Mouse (Mus musculus) liver, postnatal 0 days (tissue): ENCODE data around the gene Steap1. TPM values are rescaled to one million over a fixed set of nuclear protein-coding genes. Genes with fewer than 3 reads are reported as not detected.
A peak's percentile ranks its signal among the peaks of the same experiment; 100 is the strongest.

Source experiments
- ATAC-seq: fragments of 200-750 bp; cut with Nextera tagmentation; 2 replicates; pipeline ENCODE4 v1.8.0; 2017; ENCODE audit warnings: mild to moderate bottlenecking, moderate library complexity
- DNase-seq: peaks from one replicate; pipeline ENCODE4 v3.0.0-alpha.2; 2016
- H3K27ac ChIP-seq: fragments of 300-500 bp; sonication (generic); 2 replicates; pipeline ENCODE4 v1.5.1; 2014; ENCODE audit warnings: antibody characterized with exemption, moderate library complexity, mild to moderate bottlenecking, low read depth
- H3K27me3 ChIP-seq: fragments of 300-500 bp; sonication (generic); 2 replicates; pipeline ENCODE4 v1.6.1; 2014; ENCODE audit warnings: low read length, control low read depth, mixed read lengths; ENCODE audit not compliant: insufficient read depth
- H3K36me3 ChIP-seq: fragments of 300-500 bp; sonication (generic); replicated peaks from 2 replicates; pipeline ENCODE4 v1.6.1; 2014; ENCODE audit warnings: mild to moderate bottlenecking, control low read depth, low read length, moderate library complexity, mixed read lengths; ENCODE audit not compliant: insufficient read depth
- H3K4me1 ChIP-seq: fragments of 300-500 bp; sonication (generic); 2 replicates; pipeline ENCODE4 v1.6.1; 2014; ENCODE audit warnings: antibody characterized with exemption, mild to moderate bottlenecking, control low read depth; ENCODE audit not compliant: insufficient read depth
- H3K4me2 ChIP-seq: fragments of 300-500 bp; sonication (generic); 2 replicates; pipeline ENCODE4 v1.6.1; 2014; ENCODE audit warnings: low read depth, mild to moderate bottlenecking, low read length, moderate library complexity, mixed read lengths
- H3K4me3 ChIP-seq: fragments of 300-500 bp; sonication (generic); 2 replicates; pipeline ENCODE4 v1.5.1; 2014; ENCODE audit warnings: low read depth, low read length
- H3K9ac ChIP-seq: fragments of 300-500 bp; sonication (generic); replicated peaks from 2 replicates; pipeline ENCODE4 v1.6.1; 2014; ENCODE audit warnings: mild to moderate bottlenecking, moderate library complexity
- H3K9me3 ChIP-seq: fragments of 300-500 bp; sonication (generic); 2 replicates; pipeline ENCODE4 v1.6.1; 2016; ENCODE audit warnings: mild to moderate bottlenecking, control low read depth, low read length, mixed read lengths
- CTCF ChIP-seq: sonication (generic); IDR thresholded peaks from 2 replicates; pipeline ENCODE4 v1.5.1; 2016; ENCODE audit warnings: antibody characterized with exemption, low read depth
- EP300 ChIP-seq: IDR thresholded peaks from 2 replicates; pipeline ENCODE4 v1.6.1; 2016; ENCODE audit warnings: antibody characterized with exemption, low read depth, mild to moderate bottlenecking
- WGBS: fragments of 180-500 bp; shearing (Covaris S2); extraction: QIAGEN DNeasy Blood & Tissue Kit; methylation state at CpG from one replicate; pipeline ENCODE4 v1.1.7; 2014; ENCODE audit not compliant: insufficient replicate concordance; 5-methylcytosine and 5-hydroxymethylcytosine counted together
- polyA plus RNA-seq: library from polyadenylated mRNA; unstranded; fragments of >200 nt; fragmentation: Nextera tagmentation; extraction: Ambion mirVana; gene quantifications from 2 replicates; pipeline ENCODE4 v1.2.1, GENCODE M21; 2015

Steap1 gene
- polyA plus RNA-seq, result 1.1 and 1.9 TPM in 2 replicates

DNA sequence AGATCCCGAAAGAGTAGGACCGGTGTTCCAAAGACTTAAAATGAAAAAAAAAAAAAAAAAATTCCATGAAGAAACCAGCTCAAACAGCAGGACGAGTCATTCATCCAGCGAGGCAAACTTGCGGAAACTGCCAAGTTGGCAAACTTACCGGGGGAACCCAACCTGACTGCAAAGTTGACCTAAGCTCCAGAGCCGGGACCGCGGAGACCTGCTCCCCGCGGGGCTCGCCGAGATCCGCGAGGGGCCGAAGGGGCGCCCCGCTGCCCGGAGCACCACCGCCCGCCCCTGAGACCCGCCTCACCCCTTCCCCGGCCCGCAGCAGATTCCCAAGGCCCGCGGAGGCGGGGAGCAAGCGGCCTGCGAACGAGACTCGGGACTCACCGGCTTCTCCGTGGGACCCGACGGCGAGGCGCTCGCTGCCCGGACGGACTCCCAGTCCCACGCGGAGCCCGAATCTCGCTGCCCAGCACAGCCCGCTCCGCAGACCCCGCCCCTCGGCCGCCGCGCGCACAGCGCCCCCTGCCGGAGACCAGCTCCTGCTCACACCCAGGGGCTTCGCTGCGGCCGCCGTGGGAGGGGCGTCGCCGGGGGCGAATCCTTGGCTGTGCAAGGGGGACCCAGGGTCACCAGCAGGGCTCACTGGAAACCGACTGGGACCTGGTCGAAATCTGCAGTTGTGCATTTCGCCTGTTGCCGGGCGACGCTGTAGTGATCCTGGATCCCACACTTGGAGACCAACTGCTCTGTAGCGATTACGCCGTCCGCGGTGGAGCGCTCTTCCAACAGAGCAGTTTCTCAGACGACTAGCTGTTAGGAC, at the start of gene Steap1:
Steap1 (minus strand) TSS at position 461 of the 817 bp plus-strand sequence.
- TF ChIP-seq EP300, result no peak
- peak; percentile 80 for TF ChIP-seq CTCF
- WGBS, result 1% methylated on average over 68 of the region's 75 CpGs
- H3K4me1 ChIP-seq, result 0 out of 2 replicates have a peak, but pooled peaks cover 4% of the 10 kb centered on the region
- peak within 1 kb of the TSS; percentile 61 for H3K9ac ChIP-seq
- DNase-seq (peak; percentile 89), ATAC-seq (peak; percentile 93)
- H3K9me3 ChIP-seq, result no peaks in the 10 kb centered on the region
- 0 out of 2 replicates have a peak, but pooled peaks cover 8% of the 10 kb centered on the region for H3K27me3 ChIP-seq
- H3K27ac ChIP-seq, result no peak within 1 kb of the TSS
- peak within 1 kb of the TSS; percentile 60 for H3K4me3 ChIP-seq
- H3K36me3 ChIP-seq, result no peaks in the 10 kb centered on the region
- peak within 1 kb of the TSS; percentile 92 for H3K4me2 ChIP-seq

DNA sequence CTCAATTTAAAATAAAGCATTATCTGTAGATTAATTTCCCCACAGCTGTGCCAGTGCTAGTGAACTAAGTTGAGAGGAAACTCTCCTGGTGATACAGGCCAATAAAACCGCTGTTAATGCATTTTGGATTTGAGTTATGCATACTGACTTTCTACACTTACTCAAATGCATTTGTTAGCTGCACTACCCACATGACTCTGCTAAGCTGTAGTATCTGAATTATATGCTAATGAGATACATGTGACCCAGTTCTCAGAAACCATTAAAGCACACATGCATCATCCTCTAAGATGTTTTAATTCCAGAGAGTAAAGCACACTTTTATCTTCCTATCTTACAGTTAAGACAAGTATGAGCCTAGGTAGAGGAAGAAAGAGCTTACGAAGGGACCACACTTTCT, 38.0 kb upstream of the Steap1 start:
- TF ChIP-seq CTCF, result no peak

DNA sequence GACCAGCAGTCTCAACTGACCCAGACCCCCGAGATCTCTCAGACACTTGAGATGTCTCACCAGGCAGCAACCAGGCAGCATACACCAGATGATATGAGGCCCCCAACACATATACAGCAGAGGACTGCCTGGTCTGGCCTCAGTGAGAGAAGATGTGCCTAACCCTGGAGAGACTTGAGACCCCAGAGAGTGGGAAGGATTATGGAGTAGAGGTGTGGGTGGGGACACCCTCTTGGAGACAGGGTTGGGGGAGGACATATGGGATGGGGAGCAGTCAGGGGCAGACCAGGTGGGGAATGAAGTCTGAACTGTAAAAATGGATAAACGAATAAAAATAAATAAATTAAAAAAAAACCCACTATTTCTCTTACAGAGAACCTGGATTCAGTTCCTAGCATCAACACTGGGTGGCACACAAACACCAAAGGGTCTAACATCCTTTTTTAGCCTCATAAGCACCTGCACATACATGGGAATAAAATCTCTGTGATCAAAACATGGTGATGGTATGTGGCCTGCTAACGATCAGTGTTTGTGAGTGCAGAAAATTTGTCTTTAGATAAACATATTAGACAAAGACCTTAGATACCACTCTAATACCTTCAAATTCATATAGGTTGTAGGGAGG, 7.4 kb upstream of the Steap1 start:
- no peak overlapping the region for H3K27ac ChIP-seq
- H3K9me3 ChIP-seq, result no peaks in the 10 kb centered on the region
- no peaks in the 10 kb centered on the region for H3K4me1 ChIP-seq
- H3K9ac ChIP-seq, result no peak overlapping the region
- ATAC-seq, result no peak
- 51% methylated on average over 3 of the region's 3 CpGs for WGBS
- no peak for DNase-seq
- H3K36me3 ChIP-seq, result no peaks in the 10 kb centered on the region
- H3K27me3 ChIP-seq, result no peaks in the 10 kb centered on the region
- no peak overlapping the region for H3K4me2 ChIP-seq
- H3K4me3 ChIP-seq, result no peak overlapping the region
- TF ChIP-seq EP300, result no peak

More for the DNA sequence above, 38.0 kb upstream of the Steap1 start:
- Histone ChIP-seq H3K27ac (no peak overlapping the region), H3K4me1 (no peaks in the 10 kb centered on the region), H3K9ac (no peak overlapping the region), H3K9me3 (no peaks in the 10 kb centered on the region), H3K4me3 (no peak overlapping the region), H3K4me2 (no peak overlapping the region), H3K27me3 (no peaks in the 10 kb centered on the region), H3K36me3 (no peaks in the 10 kb centered on the region)
- 78% methylated on average over 2 of the region's 2 CpGs for WGBS
- no peak for ATAC-seq
- no peak for DNase-seq

DNA sequence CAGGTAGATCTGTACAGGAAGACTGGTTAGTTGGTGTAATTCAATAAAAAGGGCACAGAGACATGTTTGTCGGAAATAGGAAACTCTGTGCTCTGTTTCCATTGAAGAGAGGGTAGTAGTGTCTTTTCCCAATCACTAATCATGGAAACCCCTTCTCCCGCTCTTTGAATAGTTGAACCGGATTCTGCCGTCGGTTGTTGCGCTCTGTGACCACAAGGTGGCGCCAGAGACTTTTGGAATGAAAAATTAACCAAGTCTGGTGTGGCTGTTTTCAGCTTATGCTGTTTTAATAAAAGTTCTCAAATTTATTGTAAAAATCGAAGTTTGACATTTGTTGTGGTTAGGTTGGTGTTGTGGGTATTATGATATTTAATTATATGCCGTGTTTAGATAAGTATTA, 5.9 kb upstream of the Steap1 start:
- 2% methylated on average over 9 of the region's 9 CpGs for WGBS
- H3K27me3 ChIP-seq, result no peaks in the 10 kb centered on the region
- no peaks in the 10 kb centered on the region for H3K36me3 ChIP-seq
- no peak overlapping the region for H3K4me2 ChIP-seq
- no peak overlapping the region for H3K27ac ChIP-seq
- H3K4me1 ChIP-seq, result no peaks in the 10 kb centered on the region
- H3K9ac ChIP-seq, result no peak overlapping the region
- TF ChIP-seq EP300 (no peak), CTCF (peak; percentile 82)
- no peaks in the 10 kb centered on the region for H3K9me3 ChIP-seq
- no peak overlapping the region for H3K4me3 ChIP-seq
- peak; percentile 60 for DNase-seq
- ATAC-seq, result no peak

DNA sequence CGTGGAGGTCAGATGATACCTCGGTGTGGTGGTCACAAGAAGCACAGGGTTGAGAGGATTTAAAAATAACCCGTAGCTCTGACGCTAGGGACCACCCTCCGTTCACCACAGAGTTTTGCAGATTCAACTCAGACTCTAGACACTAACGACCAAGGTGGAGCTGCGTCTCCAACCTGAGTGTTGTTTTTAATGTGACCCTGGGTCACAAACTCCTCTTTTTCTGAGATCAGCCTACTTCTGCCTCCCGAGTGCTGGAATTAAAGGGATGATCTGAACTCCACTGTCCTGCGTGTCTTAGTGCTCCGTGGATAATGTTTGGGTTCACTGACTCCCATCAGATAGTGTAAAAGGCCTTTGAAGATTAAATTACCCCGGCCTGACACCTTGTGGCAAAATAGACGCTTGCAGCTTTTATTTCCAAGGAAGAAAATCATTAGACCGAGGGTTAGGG, 671 bp upstream of the Steap1 start:
- Histone ChIP-seq H3K4me1 (0 out of 2 replicates have a peak, but pooled peaks cover 4% of the 10 kb centered on the region), H3K9me3 (no peaks in the 10 kb centered on the region), H3K4me3 (peak overlapping the region; percentile 60), H3K36me3 (no peaks in the 10 kb centered on the region), H3K27ac (no peak overlapping the region), H3K27me3 (0 out of 2 replicates have a peak, but pooled peaks cover 8% of the 10 kb centered on the region), H3K9ac (no peak overlapping the region; the same call in 1 of the 2 replicates), H3K4me2 (peak overlapping the region; percentile 92)
- peak; percentile 18 for DNase-seq
- TF ChIP-seq CTCF (peak; percentile 59), EP300 (no peak)
- WGBS, result 3% methylated on average over 13 of the region's 13 CpGs
- no peak; the same call in 1 of the 2 replicates for ATAC-seq

DNA sequence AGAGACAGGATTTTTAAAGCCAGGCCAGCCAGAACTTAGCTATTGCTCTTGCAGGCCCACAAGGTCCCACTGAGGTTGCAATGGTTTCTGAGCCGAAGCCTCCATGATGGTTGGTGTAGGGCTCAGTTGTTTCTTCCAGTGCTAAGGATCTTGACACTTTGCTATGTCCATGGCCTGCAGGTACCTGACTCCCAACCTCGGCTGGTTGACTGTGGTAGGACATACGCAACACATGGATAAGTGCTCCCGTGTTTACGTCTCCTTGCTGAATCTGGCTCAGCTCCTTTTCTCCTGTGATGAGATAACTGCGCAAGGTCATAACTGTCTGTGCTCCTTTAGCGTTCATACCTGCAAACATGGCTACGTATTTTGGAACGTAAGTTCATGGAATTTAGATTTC, 14.7 kb downstream of the Steap1 start:
- TF ChIP-seq CTCF (no peak), EP300 (no peak)
- H3K9me3 ChIP-seq, result no peaks in the 10 kb centered on the region
- H3K4me1 ChIP-seq, result no peaks in the 10 kb centered on the region
- H3K9ac ChIP-seq, result no peak overlapping the region
- no peaks in the 10 kb centered on the region for H3K36me3 ChIP-seq
- H3K27ac ChIP-seq, result no peak overlapping the region
- ATAC-seq (no peak), DNase-seq (no peak)
- H3K4me2 ChIP-seq, result no peak overlapping the region
- H3K27me3 ChIP-seq, result no peaks in the 10 kb centered on the region
- H3K4me3 ChIP-seq, result no peak overlapping the region
- WGBS, result 84% methylated on average over 9 of the region's 9 CpGs
